Mouse (Mus musculus): ENCODE results near the gene Prpf4.
A peak's percentile ranks its signal among the peaks of the same experiment; 100 is the strongest.

The Prpf4 gene

DNA sequence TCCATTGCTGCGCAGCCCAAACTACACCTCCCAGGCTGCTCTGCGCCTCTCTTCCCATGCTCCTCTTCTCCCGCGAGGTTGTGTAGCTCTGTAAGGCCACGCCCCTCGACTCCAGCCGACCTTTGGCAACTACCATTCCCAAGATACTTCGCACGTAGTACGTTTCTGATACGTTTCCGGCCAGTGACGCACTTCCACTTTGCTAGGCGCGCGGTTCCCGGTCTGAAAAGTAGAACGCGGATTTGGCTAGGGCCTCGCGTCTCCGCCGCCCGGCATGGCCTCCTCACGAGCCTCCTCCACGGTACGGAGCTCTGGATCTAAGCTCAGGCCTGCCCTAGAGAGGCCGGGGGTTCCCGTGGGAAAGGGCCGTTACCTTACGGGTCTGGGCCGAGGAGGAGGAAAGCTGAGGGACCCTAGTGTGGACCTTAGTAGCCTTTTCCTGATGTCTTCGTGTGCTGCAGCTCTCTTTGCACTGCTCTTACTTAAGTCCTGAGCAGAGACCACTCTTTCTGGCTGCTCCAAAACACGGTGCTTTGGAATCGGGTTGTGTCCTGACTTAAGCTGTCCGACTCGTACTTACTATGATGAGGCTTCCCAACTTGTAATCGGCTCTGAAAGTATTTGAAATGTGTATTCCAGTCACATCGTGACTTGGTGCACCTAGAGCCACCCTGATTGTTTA is at the start of gene Prpf4, which contains the start of gene Cdc26:
Prpf4 (plus strand) TSS at position 197 of the 682 bp plus-strand sequence.
Cdc26 (minus strand) TSS at position 42 of the 682 bp plus-strand sequence.
- peak; percentile 96 for DNase-seq (ENCODE audit: low read depth, low spot score)

DNA sequence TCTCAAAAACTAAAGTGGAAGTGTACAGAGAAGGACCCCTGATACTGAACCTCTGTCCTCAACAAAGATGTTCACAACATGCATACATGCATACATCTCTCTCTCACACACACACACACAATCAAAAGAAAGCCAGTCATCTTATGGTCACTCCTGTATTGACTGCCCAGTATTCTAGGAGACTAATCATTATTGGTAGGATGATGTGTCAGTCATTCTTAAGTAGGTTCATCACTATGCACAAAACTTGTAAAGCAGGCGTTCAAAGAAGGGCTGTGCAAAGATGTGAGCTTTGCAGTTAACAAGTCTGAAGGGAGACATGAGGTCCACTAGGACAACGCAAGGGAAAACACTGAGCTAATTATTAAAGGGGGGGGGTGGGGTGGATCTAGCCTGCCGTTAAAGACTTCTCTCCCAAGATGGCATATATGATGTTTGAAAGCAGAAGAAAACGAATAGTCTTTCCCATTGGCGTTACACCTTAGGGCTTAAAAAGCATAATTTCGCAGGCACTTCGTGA is 49.3 kb upstream of the Prpf4 start:
- no peak for DNase-seq (ENCODE audit: low read depth, low spot score)

DNA sequence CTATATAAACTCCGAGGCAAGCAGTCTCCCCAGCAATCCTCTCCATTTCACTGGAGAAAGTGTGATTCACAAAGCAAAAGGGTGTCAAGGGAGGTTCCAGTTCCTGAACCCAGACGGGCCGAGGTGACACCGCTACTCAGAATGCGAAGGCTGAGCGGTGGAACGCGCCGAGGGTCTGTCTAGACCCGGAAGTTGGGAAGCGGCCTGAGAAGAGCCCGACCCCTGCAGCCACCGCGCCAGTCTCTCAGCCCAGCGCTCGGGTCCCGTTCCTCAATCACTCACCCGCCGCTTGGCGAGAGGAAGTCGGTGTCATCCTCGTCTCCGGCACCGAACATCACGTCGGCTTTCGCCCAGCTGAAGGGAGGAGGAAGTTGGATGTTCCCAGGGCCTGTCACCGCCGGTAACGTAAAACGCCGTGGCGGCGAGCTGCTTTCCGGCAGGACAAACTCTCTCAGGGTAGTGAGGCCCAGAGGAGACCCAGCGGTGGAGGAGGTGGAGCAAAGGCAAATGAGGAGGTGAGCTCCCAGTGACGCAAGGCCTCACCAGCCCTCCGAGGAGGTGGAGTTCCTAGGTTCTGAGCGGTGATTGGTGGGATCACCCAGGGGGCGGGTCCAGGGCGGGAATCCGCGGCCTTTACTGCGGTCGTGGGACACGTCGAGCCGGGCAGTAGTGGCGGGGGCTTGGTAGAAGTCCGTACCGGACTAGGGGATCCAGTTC is 48.4 kb upstream of the Prpf4 start, which contains the start of the genes Fkbp15 and Slc31a1:
Fkbp15 (minus strand) TSS at position 461 of the 717 bp plus-strand sequence.
Slc31a1 (plus strand) TSS at position 640 of the 717 bp plus-strand sequence.
- DNase-seq (ENCODE audit: low read depth, low spot score): peak; percentile 96

- DNase-seq (ENCODE audit: low read depth, low spot score): no peak
Measured at GRCm38 (mm10) chr4:62360805-62361455, 47.7 kb upstream of the Prpf4 start.

DNA sequence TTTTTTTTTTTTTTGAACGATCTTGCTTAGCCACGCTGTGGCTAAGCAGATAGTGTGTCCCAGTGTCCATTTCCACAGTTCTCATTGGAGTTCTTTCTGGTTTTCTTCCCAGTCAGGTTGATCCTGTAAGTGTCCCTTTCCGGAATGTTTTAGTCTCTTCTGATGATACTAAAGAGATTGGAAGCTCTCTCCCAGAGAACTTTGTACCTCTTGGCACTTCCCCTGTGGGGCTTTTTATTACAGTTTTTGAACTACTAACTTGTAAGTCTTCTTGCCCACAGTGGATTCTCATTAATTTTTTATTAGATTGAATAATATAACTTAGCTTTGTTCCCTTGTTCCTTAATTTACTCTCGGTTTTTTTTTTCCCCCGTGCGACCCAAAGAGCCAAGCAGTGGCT is 47.0 kb upstream of the Prpf4 start:
- no peak for DNase-seq (ENCODE audit: low read depth, low spot score)

GRCm38 (mm10) chr4:62361997-62362396 is 46.6 kb upstream of the Prpf4 start:
- no peak for DNase-seq (ENCODE audit: low read depth, low spot score)

GRCm38 (mm10) chr4:62362437-62362836 is 46.2 kb upstream of the Prpf4 start:
- no peak for DNase-seq (ENCODE audit: low read depth, low spot score)

GRCm38 (mm10) chr4:62364299-62364698 is 44.3 kb upstream of the Prpf4 start:
- DNase-seq (ENCODE audit: low read depth, low spot score): no peak

- DNase-seq (ENCODE audit: low read depth, low spot score): no peak
Measured at GRCm38 (mm10) chr4:62366291-62366690, 42.3 kb upstream of the Prpf4 start.

- no peak for DNase-seq (ENCODE audit: low read depth, low spot score)
Measured at GRCm38 (mm10) chr4:62367586-62367985, 41.0 kb upstream of the Prpf4 start.

DNA sequence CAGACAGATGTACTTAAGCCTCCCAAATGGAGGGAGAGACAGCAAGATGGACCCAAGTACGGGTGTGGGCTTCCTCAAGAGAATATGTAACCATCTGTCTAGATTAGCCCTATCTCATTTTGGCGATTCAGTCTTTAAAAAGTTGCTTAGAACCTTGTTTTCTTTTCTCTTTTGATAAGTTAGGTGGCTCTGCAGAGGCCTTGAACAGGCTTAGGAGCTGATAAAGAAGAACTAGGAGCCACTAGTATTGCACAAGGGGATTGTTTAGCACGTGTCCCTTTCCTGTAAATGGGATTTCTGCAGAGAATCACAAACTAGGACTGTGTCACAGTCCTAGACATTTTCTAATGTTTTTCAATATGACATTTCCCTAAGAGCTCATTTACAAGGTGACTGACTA is 39.5 kb upstream of the Prpf4 start:
- DNase-seq (ENCODE audit: low read depth, low spot score): no peak

GRCm38 (mm10) chr4:62372410-62372809 is 36.2 kb upstream of the Prpf4 start:
- no peak for DNase-seq (ENCODE audit: low read depth, low spot score)

- no peak for DNase-seq (ENCODE audit: low read depth, low spot score)
Measured at GRCm38 (mm10) chr4:62372818-62373520, 35.6 kb upstream of the Prpf4 start.

DNA sequence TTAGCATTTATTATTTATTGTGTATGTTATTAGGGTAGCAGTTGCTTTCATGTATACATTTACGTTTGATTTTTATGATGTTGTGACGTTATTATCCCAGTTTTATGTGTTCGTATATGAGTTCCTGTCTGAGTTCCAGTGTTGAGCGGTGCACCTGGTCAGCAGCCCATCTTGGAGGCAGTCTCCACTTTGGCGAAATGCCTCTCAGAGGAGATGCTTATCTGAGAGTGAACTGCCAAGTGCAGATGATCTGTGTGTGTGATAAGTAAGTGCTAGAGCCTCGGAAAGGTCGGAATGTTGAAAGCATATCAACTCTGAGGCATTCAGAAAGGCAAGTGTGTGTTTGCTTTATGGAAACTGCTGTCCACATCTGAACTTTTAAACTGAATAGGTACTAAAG is 34.9 kb upstream of the Prpf4 start:
- no peak for DNase-seq (ENCODE audit: low read depth, low spot score)

DNA sequence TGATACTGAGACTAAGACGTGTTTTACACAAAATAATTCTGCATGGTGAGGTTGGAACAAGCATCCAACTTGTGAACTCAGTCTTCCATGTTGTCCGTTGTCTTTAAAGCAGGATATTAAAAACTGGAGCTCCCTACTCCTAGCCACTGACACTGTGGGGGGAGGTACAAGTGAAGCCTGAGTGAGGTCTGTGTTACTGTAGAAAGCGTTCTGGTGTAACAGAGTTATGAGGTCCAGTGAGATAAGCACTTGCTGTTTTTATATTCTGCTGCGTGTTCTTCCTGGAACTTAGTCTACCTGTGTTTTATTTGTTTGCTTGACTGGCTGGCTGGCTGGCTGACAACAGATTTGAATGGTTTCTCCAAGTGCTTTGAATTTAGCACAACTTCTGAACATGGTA is 34.3 kb upstream of the Prpf4 start:
- DNase-seq (ENCODE audit: low read depth, low spot score): no peak

DNA sequence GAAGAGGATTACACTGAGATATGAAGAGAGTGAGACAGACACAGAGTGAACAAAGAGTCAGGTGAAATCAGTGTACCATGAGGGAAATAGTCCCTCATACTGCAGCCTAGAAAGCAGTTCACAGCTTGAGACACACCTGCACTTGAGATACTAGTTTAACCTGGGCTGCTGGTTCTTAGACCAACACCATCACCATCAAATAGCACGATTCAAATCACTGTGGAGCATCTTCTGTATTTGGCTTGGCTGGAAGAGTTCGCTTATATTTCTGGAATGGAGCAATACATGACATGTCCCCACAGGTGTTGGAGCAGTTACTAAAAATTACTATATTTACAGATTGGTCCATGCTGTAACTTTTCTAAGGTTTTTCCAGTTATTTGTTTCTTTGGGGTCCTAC is 32.5 kb upstream of the Prpf4 start:
- no peak for DNase-seq (ENCODE audit: low read depth, low spot score)

DNA sequence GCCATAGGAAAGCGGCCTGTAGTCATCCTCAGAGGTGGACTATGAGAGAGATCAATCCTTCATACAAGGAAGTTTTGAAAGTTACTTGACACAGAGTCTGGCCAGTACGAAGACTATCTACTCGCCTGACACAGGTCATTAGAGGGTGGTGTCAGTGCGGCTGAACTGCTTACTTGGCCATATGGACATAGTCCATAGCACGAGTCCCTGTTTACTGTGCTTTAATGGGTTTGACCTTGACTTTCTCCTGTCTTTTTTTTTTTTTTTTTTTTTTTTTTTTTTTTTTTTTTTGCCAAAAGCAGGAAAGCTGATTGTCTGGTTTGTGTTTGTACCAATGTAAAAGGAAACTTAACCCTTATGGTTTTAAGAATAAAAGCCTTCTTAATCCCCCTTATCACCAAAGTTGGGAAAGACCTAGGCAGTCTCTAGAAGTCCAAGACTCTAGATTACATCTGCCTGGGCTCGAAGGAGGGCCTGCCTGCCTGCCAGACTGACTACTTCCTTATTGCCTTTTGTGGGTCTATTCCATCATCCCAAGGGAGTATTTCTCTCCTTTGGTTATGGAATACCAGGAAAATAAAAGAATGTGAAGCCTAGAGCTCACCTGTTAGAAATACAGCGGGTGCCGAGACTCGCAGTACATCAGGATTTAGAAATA is 28.7 kb upstream of the Prpf4 start:
- no peak for DNase-seq (ENCODE audit: low read depth, low spot score)

DNA sequence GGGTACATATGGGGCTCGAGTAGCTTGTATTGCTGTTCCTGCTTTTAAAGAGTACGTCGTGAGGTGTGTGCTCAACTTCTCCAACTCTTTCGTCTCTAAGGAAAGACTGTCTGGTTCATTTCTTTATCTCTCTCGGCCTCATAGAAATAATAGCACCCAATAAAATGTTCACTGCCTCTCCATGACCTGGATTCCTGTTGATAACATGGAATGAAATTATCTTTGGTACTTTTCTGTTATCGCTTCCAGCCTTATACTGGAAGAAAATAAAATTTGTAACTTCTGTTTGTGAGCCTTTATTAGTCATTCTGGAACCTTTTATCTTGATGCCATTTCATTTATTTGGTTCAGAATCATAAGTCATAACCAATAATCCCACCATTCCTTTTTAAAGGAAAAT is 25.4 kb upstream of the Prpf4 start:
- no peak for DNase-seq (ENCODE audit: low read depth, low spot score)

GRCm38 (mm10) chr4:62383752-62384151 is 24.8 kb upstream of the Prpf4 start:
- DNase-seq (ENCODE audit: low read depth, low spot score): no peak

DNA sequence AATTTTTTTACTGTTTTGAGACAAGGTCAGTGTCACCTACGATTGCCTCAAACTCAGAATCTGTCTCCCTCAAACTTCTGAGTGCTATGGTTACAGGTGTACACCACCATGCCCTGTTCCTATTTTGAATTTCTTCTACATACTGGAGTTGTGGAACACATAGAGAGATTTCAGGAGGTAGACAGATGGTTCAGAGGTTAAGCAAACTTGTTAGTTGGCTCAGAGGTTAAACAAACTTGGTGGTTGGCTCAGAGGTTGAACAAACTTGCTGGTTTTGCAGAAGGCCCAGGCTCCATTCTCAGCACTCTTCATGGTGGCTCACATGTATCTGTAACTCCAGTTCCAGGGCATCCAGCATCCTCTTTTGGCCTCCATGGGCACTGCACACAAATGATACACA is 24.4 kb upstream of the Prpf4 start:
- no peak for DNase-seq (ENCODE audit: low read depth, low spot score)

- DNase-seq (ENCODE audit: low read depth, low spot score): no peak
Measured at GRCm38 (mm10) chr4:62385439-62385838, 23.2 kb upstream of the Prpf4 start.
